Mouse (Mus musculus): ENCODE measurements around the gene Vamp9.

The Vamp9 gene

GRCm38 (mm10) chr5:99906181-99906956, at the start of gene Vamp9:
Gene Vamp9 (plus strand): TSS chr5:99906254.
- in situ Hi-C loops (cut with MboI; ENCODE audit: unreplicated experiment in 2 of 2) = no loop called here

- in situ Hi-C loops (cut with MboI; ENCODE audit: unreplicated experiment in 2 of 2) = no loop called here
Measured at GRCm38 (mm10) chr5:99857106-99857637, 48.9 kb upstream of the Vamp9 start.

GRCm38 (mm10) chr5:99859637-99860433, 46.2 kb upstream of the Vamp9 start:
- in situ Hi-C loops (cut with MboI; ENCODE audit: unreplicated experiment in 2 of 2) = no loop called here

- in situ Hi-C loops (cut with MboI; ENCODE audit: unreplicated experiment in 2 of 2) = no loop called here
Measured at GRCm38 (mm10) chr5:99861816-99862215, 44.2 kb upstream of the Vamp9 start.

GRCm38 (mm10) chr5:99863656-99864380, 42.2 kb upstream of the Vamp9 start:
- in situ Hi-C loops (cut with MboI; ENCODE audit: unreplicated experiment in 2 of 2) = no loop called here

GRCm38 (mm10) chr5:99865779-99866178, 40.3 kb upstream of the Vamp9 start:
- in situ Hi-C loops (cut with MboI; ENCODE audit: unreplicated experiment in 2 of 2) = no loop called here

- in situ Hi-C loops (cut with MboI; ENCODE audit: unreplicated experiment in 2 of 2) = no loop called here
Measured at GRCm38 (mm10) chr5:99868286-99868685, 37.8 kb upstream of the Vamp9 start.

- in situ Hi-C loops (cut with MboI; ENCODE audit: unreplicated experiment in 2 of 2) = no loop called here
Measured at GRCm38 (mm10) chr5:99868923-99869322, 37.1 kb upstream of the Vamp9 start.

GRCm38 (mm10) chr5:99877565-99877964, 28.5 kb upstream of the Vamp9 start:
- in situ Hi-C loops (cut with MboI; ENCODE audit: unreplicated experiment in 2 of 2) = no loop called here

GRCm38 (mm10) chr5:99882441-99882840, 23.6 kb upstream of the Vamp9 start:
- in situ Hi-C loops (cut with MboI; ENCODE audit: unreplicated experiment in 2 of 2) = no loop called here

GRCm38 (mm10) chr5:99884035-99884434, 22.0 kb upstream of the Vamp9 start:
- in situ Hi-C loops (cut with MboI; ENCODE audit: unreplicated experiment in 2 of 2) = no loop called here

- in situ Hi-C loops (cut with MboI; ENCODE audit: unreplicated experiment in 2 of 2) = no loop called here
Measured at GRCm38 (mm10) chr5:99887133-99887532, 18.9 kb upstream of the Vamp9 start.

- in situ Hi-C loops (cut with MboI; ENCODE audit: unreplicated experiment in 2 of 2) = no loop called here
Measured at GRCm38 (mm10) chr5:99891516-99892441, 14.3 kb upstream of the Vamp9 start.

- in situ Hi-C loops (cut with MboI; ENCODE audit: unreplicated experiment in 2 of 2) = no loop called here
Measured at GRCm38 (mm10) chr5:99900041-99900440, 6.0 kb upstream of the Vamp9 start.

- in situ Hi-C loops (cut with MboI; ENCODE audit: unreplicated experiment in 2 of 2) = no loop called here
Measured at GRCm38 (mm10) chr5:99905731-99906130, 323 bp upstream of the Vamp9 start.

- in situ Hi-C loops (cut with MboI; ENCODE audit: unreplicated experiment in 2 of 2) = no loop called here
Measured at GRCm38 (mm10) chr5:99915494-99915893, 9.4 kb downstream of the Vamp9 start.

GRCm38 (mm10) chr5:99922033-99922432, 16.0 kb downstream of the Vamp9 start:
- in situ Hi-C loops (cut with MboI; ENCODE audit: unreplicated experiment in 2 of 2) = no loop called here

- in situ Hi-C loops (cut with MboI; ENCODE audit: unreplicated experiment in 2 of 2) = loop anchor here (5.0 kb wide), 1 partner anchor 394 kb away; no protein-coding TSS in a partner anchor
Measured at GRCm38 (mm10) chr5:99927951-99928350, 21.9 kb downstream of the Vamp9 start.

GRCm38 (mm10) chr5:99931910-99932309, 25.9 kb downstream of the Vamp9 start:
- in situ Hi-C loops (cut with MboI; ENCODE audit: unreplicated experiment in 2 of 2) = no loop called here

GRCm38 (mm10) chr5:99939440-99939839, 33.4 kb downstream of the Vamp9 start:
- in situ Hi-C loops (cut with MboI; ENCODE audit: unreplicated experiment in 2 of 2) = no loop called here

Data from v-Abl transformed pro-B cells (cell line).